Mouse (Mus musculus) hindbrain, embryonic 15.5 days (tissue): ENCODE measurements around the gene Sult2b1. TPM values are rescaled to one million over a fixed set of nuclear protein-coding genes. Genes with fewer than 3 reads are reported as not detected.
A peak's percentile ranks its signal among the peaks of the same experiment; 100 is the strongest.

ENCODE experiments used
- ATAC-seq: fragments of 200-750 bp; cut with Nextera tagmentation; 2 replicates; pipeline ENCODE4 v1.8.0; 2017; ENCODE audit warnings: low read depth, moderate number of reproducible peaks, moderate TSS enrichment; ENCODE audit not compliant: low FRiP score
- H3K27ac ChIP-seq: fragments of 300-500 bp; sonication (generic); replicated peaks from 2 replicates; pipeline ENCODE4 v1.5.1; 2015; ENCODE audit warnings: mild to moderate bottlenecking, inconsistent platforms
- H3K27me3 ChIP-seq: fragments of 300-500 bp; sonication (generic); 2 replicates; pipeline ENCODE4 v1.6.1; 2015; ENCODE audit warnings: control low read depth, inconsistent platforms
- H3K36me3 ChIP-seq: fragments of 300-500 bp; sonication (generic); 2 replicates; pipeline ENCODE4 v1.6.1; 2015; ENCODE audit warnings: control low read depth, inconsistent platforms
- H3K4me1 ChIP-seq: fragments of 300-500 bp; sonication (generic); replicated peaks from 2 replicates; pipeline ENCODE4 v1.6.1; 2015; ENCODE audit warnings: control low read depth, inconsistent platforms
- H3K4me2 ChIP-seq: fragments of 300-500 bp; sonication (generic); 2 replicates; pipeline ENCODE4 v1.6.1; 2015; ENCODE audit warnings: moderate library complexity, mild to moderate bottlenecking, inconsistent platforms
- H3K4me3 ChIP-seq: fragments of 300-500 bp; sonication (generic); 2 replicates; pipeline ENCODE4 v1.5.1; 2015; ENCODE audit warnings: mild to moderate bottlenecking, inconsistent platforms
- H3K9ac ChIP-seq: fragments of 300-500 bp; sonication (generic); 2 replicates; pipeline ENCODE4 v1.6.1; 2015; ENCODE audit warnings: inconsistent platforms
- H3K9me3 ChIP-seq: fragments of 300-500 bp; sonication (generic); 2 replicates; pipeline ENCODE4 v1.6.1; 2016; ENCODE audit warnings: control low read depth, inconsistent platforms
- WGBS: fragments of 180-500 bp; shearing (Covaris S2); methylation state at CpG from one replicate; pipeline ENCODE4 v1.1.7; 2015; 5-methylcytosine and 5-hydroxymethylcytosine counted together
- polyA plus RNA-seq: library from polyadenylated mRNA; unstranded; fragments of >200 nt; fragmentation: Nextera tagmentation; extraction: Ambion mirVana; gene quantifications from 2 replicates; pipeline ENCODE4 v1.2.1, GENCODE M21; 2015

Gene Sult2b1
- polyA plus RNA-seq, 1 experiment from 2014 or later, result 6.3 TPM

DNA sequence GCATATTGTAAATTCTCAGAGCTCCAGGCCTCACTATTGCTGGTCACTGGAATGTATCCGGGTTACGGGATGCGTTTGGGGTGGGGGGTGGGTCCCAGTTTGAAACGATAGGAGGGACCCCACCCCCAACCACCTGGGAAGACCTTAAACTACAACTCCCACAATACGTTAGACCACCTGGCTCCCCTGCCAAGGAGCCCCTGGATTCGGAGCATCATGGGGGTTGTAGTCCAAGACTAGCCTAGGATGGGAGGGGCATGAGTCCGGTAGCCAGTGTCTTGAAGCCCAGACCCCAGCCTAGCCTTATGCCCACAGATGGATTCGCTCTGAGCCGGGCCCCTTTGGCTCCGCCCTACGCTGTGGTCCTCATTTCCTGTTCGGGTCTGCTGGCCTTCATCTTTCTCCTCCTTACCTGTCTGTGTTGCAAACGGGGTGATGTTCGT, 1.7 kb upstream of the Sult2b1 start:
- 0% methylated on average over 14 of the region's 14 CpGs for WGBS

DNA sequence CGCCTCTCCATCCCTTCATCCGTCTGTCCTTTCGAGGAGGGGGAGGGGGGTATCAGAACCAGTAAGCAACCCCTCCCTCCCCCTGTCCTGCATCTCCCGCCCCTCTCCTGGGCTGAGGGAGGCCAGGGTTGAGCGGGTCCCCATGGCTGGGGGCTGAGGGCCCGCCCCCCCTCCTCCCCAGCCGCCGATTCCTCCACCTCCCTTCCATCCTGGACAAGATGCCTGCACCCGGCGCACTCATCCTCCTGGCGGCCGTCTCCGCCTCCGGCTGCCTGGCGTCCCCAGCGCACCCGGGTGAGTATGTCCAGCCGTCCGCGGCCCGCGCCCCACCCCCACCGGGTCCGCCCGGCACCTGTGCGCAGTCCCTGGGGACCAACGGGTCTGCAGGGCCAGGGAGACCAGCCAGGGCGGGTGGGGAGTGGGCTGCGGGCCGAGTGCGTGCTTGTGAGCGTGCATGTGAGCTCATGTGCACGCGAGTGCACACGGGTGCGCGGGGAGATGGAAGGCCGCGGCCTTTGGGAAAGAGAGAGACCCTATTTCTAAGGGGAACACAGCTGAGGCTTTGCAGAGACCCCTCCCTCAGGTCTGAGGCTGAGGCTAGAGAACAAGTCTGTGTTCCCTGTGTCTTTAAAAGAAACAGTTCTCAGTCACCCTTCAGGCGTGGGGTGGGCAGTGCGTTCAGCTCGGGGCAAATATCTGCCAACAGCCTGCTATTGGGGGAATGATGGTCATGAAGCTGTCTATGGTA, 1.1 kb upstream of the Sult2b1 start:
- Histone ChIP-seq H3K4me3 (peak overlapping the region; percentile 90), H3K4me2 (peak overlapping the region; percentile 64), H3K4me1 (peaks cover 22% of the 10 kb centered on the region), H3K36me3 (peaks cover 31% of the 10 kb centered on the region), H3K9me3 (no peaks in the 10 kb centered on the region; the same call in 1 of the 2 replicates), H3K27ac (peak overlapping the region; percentile 97), H3K27me3 (no peaks in the 10 kb centered on the region), H3K9ac (peak overlapping the region; percentile 96)
- peak; percentile 2; the same call in 1 of the 2 replicates for ATAC-seq
- under 1% methylated on average over 39 of the region's 42 CpGs for WGBS

More for the DNA sequence above, 1.7 kb upstream of the Sult2b1 start:
- peaks cover 22% of the 10 kb centered on the region for H3K4me1 ChIP-seq
- peak overlapping the region; percentile 90 for H3K4me3 ChIP-seq
- H3K27me3 ChIP-seq, result no peaks in the 10 kb centered on the region
- no peaks in the 10 kb centered on the region; the same call in 1 of the 2 replicates for H3K9me3 ChIP-seq
- peak overlapping the region; percentile 96 for H3K9ac ChIP-seq
- H3K27ac ChIP-seq, result peak overlapping the region; percentile 97
- H3K4me2 ChIP-seq, result peak overlapping the region; percentile 64
- peak; percentile 39 for ATAC-seq
- H3K36me3 ChIP-seq, result peaks cover 37% of the 10 kb centered on the region

DNA sequence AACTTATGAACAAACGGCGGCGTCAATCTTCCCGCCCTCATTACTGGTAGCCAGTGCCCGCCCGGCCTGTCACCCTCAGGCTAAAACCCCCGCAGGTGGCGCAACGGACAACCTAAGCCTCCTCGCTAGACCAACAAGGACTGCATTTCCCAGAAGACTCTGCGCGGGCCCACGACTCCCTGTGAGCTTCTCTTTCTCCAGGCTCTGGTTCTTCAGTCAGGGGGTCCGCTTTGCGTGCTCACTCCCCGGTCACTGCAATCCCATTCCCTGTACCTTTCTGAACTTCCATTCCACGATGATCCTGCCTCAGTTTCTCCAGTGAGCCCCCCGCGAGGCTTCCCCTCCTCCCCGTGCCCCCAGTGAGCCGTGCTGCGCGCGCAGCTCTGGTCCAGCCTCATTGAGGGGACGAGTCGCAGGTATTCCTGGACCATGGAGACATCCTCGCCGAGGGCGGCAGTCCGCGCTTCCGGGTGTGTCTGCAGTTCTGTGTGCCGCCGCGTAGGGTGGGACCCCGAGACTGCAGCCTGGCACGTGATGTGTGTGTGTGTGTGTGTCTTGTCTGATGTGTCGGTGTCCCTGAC, 868 bp downstream of the Sult2b1 start, which contains the start of gene Lmtk3:
Lmtk3 (plus strand) TSS at position 228 of the 581 bp plus-strand sequence.
- Histone ChIP-seq H3K36me3 (peaks cover 12% of the 10 kb centered on the region), H3K4me3 (peak within 1 kb of the TSS; percentile 90), H3K27ac (peak within 1 kb of the TSS; percentile 97), H3K9ac (peak within 1 kb of the TSS; percentile 96), H3K4me2 (peak within 1 kb of the TSS; percentile 64), H3K9me3 (no peaks in the 10 kb centered on the region), H3K4me1 (peaks cover 26% of the 10 kb centered on the region), H3K27me3 (no peaks in the 10 kb centered on the region)
- ATAC-seq, result peak; percentile 52
- WGBS, result under 1% methylated on average over 38 of the region's 38 CpGs

DNA sequence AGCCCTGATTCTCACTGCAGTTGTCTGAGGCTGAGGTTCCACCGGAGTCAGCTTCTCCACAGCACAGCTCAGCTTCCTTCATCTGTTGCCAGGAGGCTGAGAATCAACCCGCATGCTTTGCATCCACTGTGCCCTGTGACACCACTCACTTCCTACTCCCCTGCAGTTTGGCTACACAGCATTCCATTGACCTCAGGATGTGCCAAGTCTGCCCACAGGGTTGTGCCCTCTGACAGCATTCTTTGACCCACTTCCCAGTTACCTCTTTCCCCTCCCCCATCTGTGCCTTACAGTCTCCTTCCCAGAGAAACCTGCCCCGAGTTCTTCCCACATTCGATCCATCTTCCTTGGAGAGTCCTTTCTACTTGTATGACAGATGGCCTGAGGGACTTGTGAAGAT, 2.2 kb downstream of the Sult2b1 start:
- Histone ChIP-seq H3K36me3 (no peaks in the 10 kb centered on the region), H3K9me3 (no peaks in the 10 kb centered on the region), H3K4me2 (no peak overlapping the region), H3K9ac (no peak overlapping the region), H3K27me3 (no peaks in the 10 kb centered on the region), H3K4me1 (peaks cover 14% of the 10 kb centered on the region), H3K4me3 (no peak overlapping the region), H3K27ac (no peak overlapping the region)
- 72% methylated on average over 4 of the region's 4 CpGs for WGBS
- ATAC-seq, result no peak

DNA sequence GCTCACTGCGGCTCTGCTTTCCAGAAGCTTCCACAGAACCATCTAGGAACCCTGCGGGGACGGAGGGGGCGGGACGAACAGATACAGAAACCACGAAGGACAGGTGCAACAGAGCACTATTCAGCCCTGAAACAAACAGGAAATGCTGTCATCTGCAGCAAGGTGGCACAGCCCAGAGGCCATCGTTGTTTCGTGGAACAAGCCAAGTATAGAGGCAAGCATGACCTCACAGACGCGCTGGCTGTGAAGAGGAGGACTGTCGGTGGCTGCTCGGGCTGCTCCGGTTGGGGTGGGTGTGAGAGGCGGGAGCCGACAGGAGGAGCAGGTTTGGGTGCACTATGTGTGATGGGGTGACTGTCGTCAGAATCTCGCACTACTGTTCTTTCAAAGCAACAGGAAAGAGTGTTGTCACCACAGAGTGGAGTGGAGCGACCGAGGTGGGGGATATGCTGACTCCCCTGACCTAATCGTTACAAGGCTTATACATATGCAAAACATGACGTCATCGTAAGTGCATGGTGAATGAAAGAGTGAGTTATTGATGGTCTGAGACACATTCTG, 5.3 kb downstream of the Sult2b1 start:
- Histone ChIP-seq H3K27ac (no peak overlapping the region), H3K9ac (no peak overlapping the region), H3K4me3 (no peak overlapping the region), H3K4me2 (peak overlapping the region; percentile 30), H3K36me3 (no peaks in the 10 kb centered on the region), H3K4me1 (0 out of 2 replicates have a peak, but pooled peaks cover 7% of the 10 kb centered on the region), H3K9me3 (no peaks in the 10 kb centered on the region), H3K27me3 (no peaks in the 10 kb centered on the region)
- ATAC-seq, result no peak
- 20% methylated on average over 22 of the region's 22 CpGs for WGBS

DNA sequence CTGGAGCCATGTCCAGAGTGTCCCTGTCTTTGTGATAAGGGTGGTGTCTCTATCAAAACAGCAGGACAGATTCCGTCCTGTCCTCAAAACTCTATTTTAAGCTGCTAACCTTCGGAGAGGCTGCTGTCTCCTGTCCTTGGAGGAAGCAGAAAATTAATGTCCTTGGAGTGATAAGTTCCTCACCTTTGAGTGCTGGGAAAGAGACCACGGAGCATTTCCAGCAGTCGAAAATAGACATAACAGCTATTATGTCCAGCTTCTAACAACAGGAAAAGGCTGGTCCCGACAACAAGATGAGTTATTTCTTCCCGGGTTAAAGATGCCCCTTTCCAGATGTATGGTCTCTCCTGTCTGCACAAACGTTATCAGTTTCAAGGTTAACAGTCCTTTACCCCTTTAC, 9.2 kb downstream of the Sult2b1 start:
- ATAC-seq, result no peak
- H3K27ac ChIP-seq, result no peak overlapping the region
- no peak overlapping the region for H3K4me2 ChIP-seq
- no peaks in the 10 kb centered on the region for H3K27me3 ChIP-seq
- 0 out of 2 replicates have a peak, but pooled peaks cover 3% of the 10 kb centered on the region for H3K4me1 ChIP-seq
- H3K4me3 ChIP-seq, result no peak overlapping the region
- H3K36me3 ChIP-seq, result no peaks in the 10 kb centered on the region
- 79% methylated on average over 7 of the region's 7 CpGs for WGBS
- H3K9ac ChIP-seq, result no peak overlapping the region
- no peaks in the 10 kb centered on the region for H3K9me3 ChIP-seq

DNA sequence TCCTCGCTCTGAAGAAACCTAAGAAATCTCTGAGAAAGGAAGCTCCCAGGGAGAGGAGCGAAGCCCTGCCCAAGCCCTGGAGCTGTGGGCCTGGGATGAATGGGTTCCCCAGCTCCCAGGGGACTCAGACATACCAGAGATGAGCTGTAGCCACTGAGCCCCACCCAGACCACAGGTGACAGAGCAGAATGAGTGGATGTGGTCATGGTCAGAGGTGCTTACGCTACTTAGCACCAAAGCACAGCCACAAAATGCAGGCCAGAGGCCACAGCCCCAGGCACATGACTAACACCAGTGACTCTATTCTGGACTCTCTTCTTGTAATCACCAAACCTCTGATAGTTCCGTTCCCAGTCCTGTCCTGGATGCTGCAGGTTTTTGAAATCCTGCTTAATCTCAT, 13.4 kb downstream of the Sult2b1 start:
- no peak overlapping the region for H3K4me2 ChIP-seq
- H3K36me3 ChIP-seq, result no peaks in the 10 kb centered on the region
- H3K27ac ChIP-seq, result no peak overlapping the region
- 69% methylated on average over 4 of the region's 4 CpGs for WGBS
- H3K9me3 ChIP-seq, result no peaks in the 10 kb centered on the region
- ATAC-seq, result no peak
- H3K4me1 ChIP-seq, result no peaks in the 10 kb centered on the region
- no peaks in the 10 kb centered on the region for H3K27me3 ChIP-seq
- no peak overlapping the region for H3K4me3 ChIP-seq
- H3K9ac ChIP-seq, result no peak overlapping the region

DNA sequence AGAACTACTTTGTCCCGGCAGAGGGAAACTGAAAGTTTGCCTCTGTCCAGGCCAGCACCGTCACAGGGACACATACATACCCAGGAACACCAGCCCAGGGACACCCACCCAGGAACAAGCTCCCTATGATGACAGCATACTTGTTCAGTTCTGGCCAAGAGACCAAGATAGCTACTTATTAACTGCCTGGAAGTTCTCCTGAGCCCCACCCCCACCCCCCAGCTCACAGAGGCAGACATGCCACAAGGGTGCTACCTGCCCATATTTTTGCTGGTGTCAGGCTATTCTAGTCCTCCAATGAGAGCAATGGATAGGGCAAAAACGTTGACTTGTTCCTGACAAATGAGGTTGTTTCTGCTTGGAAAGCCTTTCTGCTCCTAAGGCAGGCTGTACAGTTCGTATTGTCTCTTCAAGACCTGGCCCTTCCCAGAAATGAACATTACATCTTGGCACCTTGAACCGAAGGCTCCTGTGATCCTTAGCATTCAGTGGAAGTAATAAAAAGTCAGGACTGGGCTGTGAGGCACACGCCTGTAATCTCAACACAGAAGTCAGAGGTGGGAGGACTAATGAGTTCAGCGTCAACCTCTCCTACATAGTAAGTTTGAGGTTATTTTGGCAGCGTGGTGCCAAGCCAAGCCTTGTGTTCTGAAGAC, 13.9 kb downstream of the Sult2b1 start:
- ATAC-seq, result no peak
- no peak overlapping the region for H3K27ac ChIP-seq
- no peaks in the 10 kb centered on the region for H3K9me3 ChIP-seq
- no peak overlapping the region for H3K9ac ChIP-seq
- H3K4me2 ChIP-seq, result no peak overlapping the region
- H3K27me3 ChIP-seq, result no peaks in the 10 kb centered on the region
- no peaks in the 10 kb centered on the region for H3K4me1 ChIP-seq
- no peaks in the 10 kb centered on the region for H3K36me3 ChIP-seq
- WGBS, result 79% methylated on average over 8 of the region's 8 CpGs
- no peak overlapping the region for H3K4me3 ChIP-seq

DNA sequence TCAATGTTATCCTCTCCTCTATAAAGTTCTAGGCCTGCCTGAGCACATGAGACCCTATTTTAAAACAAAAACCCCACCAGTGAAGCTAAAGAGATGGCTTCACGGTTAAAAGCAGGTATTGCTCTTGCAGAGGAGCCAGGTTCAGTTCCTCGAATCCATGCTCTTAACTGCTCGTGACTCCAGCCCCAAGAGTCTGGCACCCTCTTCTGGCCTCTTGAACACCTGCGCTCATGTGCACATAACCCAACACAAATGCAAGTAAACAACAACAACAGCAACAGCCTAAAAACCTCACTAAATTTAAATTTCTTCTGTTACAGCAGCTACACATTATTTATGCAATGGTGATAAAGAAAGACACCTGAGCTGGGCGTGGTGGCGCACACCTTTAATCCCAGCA, 17.0 kb downstream of the Sult2b1 start:
- 93% methylated on average over 6 of the region's 6 CpGs for WGBS
- no peaks in the 10 kb centered on the region for H3K36me3 ChIP-seq
- ATAC-seq, result no peak

DNA sequence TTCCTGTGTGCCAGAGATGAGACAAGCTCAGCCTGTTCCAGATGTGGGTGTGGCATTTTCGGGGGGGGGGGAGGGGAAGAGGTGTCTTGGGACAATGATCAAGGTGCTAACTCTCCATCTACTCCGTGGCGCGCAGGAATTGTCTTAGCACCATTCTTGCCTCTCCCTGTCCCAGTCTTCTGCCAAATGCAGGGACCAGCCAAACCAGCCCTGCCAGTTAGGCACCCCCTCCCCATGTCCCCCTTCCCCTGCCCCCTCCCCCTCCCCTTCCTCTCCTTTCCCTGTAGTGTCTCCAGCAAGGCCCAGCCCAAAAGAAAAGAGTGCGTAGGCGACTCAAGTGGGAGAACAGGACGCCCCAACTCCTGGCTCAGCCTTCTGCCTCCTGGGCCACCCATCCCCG, 17.7 kb downstream of the Sult2b1 start:
- no peak for ATAC-seq
- no peaks in the 10 kb centered on the region for H3K4me1 ChIP-seq
- no peaks in the 10 kb centered on the region for H3K27me3 ChIP-seq
- no peaks in the 10 kb centered on the region for H3K9me3 ChIP-seq
- no peak overlapping the region for H3K4me2 ChIP-seq
- 61% methylated on average over 8 of the region's 8 CpGs for WGBS
- no peak overlapping the region for H3K27ac ChIP-seq
- no peaks in the 10 kb centered on the region for H3K36me3 ChIP-seq
- H3K9ac ChIP-seq, result no peak overlapping the region
- no peak overlapping the region for H3K4me3 ChIP-seq

More for the DNA sequence above, 17.0 kb downstream of the Sult2b1 start:
- no peak overlapping the region for H3K4me3 ChIP-seq
- H3K4me1 ChIP-seq, result no peaks in the 10 kb centered on the region
- no peaks in the 10 kb centered on the region for H3K9me3 ChIP-seq
- H3K27me3 ChIP-seq, result no peaks in the 10 kb centered on the region
- H3K27ac ChIP-seq, result no peak overlapping the region
- H3K9ac ChIP-seq, result no peak overlapping the region
- H3K4me2 ChIP-seq, result no peak overlapping the region

DNA sequence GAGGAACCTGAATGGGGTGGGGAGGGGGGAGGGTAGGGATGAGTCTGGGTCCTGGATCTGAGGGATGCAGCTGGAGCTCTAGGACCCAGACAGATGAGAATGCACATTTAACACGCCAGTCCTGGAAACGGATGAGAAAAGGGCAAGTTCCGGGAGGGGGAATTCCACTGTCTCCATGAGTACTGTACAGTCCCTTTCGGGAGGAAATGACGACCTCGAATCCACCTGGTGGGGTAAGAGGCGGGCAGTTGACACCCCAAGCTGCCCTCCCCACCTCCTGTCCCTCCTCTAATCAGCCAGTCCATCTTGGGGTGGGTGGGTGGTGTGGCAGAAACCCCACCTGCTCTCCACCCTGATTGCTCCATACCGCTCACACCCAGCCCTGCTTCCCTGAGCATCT, 18.5 kb downstream of the Sult2b1 start:
- 65% methylated on average over 8 of the region's 8 CpGs for WGBS
- no peaks in the 10 kb centered on the region for H3K36me3 ChIP-seq
- no peak overlapping the region for H3K4me2 ChIP-seq
- no peaks in the 10 kb centered on the region for H3K4me1 ChIP-seq
- no peak for ATAC-seq
- no peak overlapping the region for H3K27ac ChIP-seq
- H3K4me3 ChIP-seq, result no peak overlapping the region
- no peaks in the 10 kb centered on the region for H3K9me3 ChIP-seq
- no peak overlapping the region for H3K9ac ChIP-seq
- no peaks in the 10 kb centered on the region for H3K27me3 ChIP-seq

DNA sequence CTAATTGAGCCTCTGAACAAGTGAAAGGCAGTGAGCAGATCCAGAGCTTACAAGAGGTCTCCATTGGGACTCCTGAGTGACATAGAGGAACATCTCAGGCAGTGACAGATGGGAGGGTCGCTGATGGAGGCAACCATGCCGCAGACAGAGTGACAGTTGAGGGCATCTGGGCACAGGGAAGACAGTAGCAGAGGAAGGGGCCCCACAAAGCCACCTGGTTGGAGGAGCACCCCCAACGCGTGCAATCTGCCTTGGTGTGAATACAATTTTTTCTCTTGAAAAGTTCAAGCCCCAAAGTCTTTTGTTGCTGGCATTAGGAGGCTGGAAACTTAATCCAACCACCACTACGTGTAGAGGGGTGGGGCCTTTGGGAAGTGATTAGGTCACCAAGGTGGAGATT, 24.3 kb downstream of the Sult2b1 start:
- no peak for ATAC-seq
- Histone ChIP-seq H3K4me1 (peaks cover 9% of the 10 kb centered on the region), H3K4me3 (no peak overlapping the region), H3K27me3 (peaks cover 25% of the 10 kb centered on the region; the same call in 1 of the 2 replicates), H3K27ac (no peak overlapping the region), H3K9me3 (no peaks in the 10 kb centered on the region), H3K9ac (no peak overlapping the region), H3K36me3 (no peaks in the 10 kb centered on the region), H3K4me2 (no peak overlapping the region)
- WGBS, result 61% methylated on average over 5 of the region's 5 CpGs
